Mouse (Mus musculus) spleen, embryonic (tissue): ENCODE measurements at regions not wholly inside any gene's neighbourhood (a gene's known extent, or its start where the extent isn't known, plus 50 kb on each side); places are given as distances from the start of the nearest gene placed in this dataset.

Source experiments
- CTCF ChIA-PET: fragments of 350-600 bp; sonication (Branson Sonifier 250); formaldehyde crosslinking; loops from one replicate; lab custom pipeline; 2022; lab: Charles Lee

DNA sequence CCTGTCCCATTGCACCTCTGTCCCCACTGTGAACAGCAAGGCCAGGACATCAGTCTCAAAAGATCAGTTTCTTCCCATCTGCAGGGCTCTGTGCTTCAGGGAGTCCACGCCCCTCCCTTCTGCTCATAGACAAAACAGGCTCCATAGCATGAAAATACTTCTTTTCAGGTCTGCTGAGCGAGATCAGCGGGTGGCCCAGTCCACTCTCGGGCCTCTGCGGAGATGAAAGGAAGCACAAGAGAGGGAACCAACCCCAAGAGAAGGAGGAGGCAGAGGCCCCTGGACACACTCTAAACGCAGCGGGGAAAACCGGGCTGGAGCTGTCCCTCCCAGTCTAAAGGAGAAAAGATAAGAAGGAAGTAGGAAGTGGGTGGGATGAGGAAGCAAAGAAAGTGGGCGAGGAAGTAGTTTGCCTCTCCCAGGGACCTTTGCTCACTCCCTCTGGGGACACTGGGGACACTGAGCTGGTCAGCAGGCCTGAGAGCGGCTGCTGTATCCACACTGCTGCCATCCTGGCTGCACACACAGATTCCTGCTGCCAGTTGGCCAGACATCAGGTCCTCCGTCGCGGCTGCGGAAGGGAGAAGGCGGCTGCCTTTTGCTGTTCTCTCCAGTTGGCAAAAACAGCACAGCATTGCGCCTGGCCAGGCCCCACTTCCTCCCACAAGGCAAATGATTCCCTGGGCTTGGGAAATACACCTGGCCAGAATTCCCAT lies 143.5 kb downstream of the Rybp start:
- CTCF ChIA-PET: no interaction called here

GRCm38 (mm10) chr6:100141225-100141624 lies 146.1 kb downstream of the Rybp start:
- CTCF ChIA-PET: no interaction called here

DNA sequence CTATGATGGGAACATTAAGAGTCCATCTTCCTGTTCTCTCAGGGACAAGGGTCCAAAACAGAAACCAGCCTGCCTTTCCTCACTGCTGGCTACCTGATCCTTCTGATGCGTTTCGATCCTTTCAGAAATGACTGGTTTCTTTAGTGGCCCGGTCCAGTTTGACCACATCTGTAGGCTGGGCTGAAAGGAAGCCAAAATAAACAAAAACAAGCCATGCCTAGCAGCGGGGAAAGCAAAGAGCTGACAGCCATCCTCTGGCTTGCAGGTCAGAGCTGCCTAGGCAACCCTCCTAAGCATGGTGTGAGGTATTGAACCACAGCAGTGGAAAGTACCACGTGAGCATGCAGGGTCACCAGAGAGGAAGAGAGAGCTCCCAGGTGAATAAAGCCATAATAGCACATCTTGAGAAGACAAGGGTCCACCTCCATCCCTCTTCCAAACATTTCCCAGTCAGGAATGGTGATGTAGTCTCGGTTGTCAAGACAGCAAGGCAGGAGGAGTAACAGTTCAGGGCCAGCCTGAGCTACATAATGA lies 146.6 kb downstream of the Rybp start:
- CTCF ChIA-PET: no interaction called here

DNA sequence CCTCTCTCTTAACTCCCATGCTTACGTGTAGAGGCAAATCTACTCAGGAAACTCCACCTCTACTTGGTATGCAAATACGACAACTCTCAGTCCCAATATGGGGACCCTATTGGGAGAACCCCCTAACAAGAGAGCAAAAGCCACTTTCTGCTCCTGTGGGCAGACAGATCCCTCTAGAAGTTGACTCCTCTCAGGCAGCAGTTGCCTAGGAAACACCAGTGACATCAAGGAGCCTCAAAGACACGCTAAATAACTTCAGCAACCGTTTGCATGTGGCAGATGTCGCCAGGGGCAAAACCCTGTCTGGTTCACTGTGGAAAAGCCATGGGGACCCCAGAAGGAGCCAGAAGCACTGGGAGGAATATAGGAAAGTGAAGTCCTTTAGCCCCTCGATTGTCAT lies 147.5 kb downstream of the Rybp start:
- CTCF ChIA-PET: no interaction called here

DNA sequence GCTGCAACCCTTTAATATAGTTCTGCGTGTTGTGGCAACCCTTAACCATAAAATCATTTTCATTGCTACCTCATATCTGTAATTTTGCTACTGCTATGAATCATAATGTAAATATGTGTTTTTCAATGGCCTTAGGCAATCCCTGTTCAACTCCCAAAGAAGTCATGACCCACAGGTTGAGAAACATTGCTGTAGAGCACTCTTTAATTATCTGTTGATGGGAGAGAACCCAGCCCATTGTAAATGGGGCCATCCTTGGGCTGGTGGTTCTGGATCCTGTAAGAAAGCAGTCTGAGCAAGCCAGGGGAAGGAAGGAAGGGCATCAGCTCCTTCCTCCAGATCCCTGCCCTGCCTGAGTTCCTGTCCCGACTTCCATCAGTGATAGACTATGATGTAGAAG lies 148.6 kb downstream of the Rybp start:
- CTCF ChIA-PET: no interaction called here

- CTCF ChIA-PET: no interaction called here
These were observed 152.1 kb downstream of the Rybp start for GRCm38 (mm10) chr6:100135177-100135576.

DNA sequence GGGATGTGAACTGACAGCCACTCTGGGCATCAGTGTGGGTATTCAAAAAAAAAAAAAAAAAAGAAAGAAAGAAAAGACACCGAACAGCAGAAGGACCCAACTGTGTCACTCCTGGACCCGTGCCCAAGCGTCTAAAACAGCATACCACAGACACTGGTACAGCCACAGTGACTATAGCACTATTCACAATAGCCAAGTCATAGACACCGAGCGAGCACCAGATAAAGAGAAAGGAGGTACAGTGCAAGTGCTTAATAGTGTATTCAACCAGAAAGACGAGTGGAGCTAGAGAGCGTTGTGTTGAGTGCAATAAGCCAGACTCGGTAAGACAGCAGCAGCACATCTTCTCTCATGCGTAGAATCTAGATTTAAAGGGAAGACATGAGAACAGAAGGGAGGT lies 153.3 kb downstream of the Rybp start:
- CTCF ChIA-PET: no interaction called here

- CTCF ChIA-PET: no interaction called here
These were observed 154.2 kb downstream of the Rybp start for GRCm38 (mm10) chr6:100132916-100133600.

GRCm38 (mm10) chr6:100127221-100128143 lies 159.8 kb downstream of the Rybp start:
- CTCF ChIA-PET: no interaction called here

DNA sequence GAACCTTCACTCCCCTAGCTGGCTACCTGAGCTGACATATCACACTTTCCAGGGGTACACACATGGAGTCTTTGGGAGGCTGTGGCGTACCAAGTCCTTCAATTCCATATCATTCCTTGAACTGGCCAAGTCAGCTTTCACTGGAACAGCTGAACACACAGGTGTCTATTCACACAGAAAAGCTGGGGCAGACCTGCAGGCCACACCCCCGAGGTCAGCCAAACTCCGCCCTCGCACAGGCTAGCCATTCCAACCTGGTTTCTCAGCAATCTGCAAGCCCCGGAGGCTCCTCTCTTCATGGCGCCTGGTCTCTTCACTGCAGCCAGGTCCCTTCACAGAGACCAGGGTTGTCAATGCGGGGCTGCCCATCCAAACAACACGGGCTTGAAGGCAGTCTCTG lies 160.5 kb downstream of the Rybp start:
- CTCF ChIA-PET: no interaction called here

GRCm38 (mm10) chr6:100126326-100126725 lies 161.0 kb downstream of the Rybp start:
- CTCF ChIA-PET: no interaction called here

DNA sequence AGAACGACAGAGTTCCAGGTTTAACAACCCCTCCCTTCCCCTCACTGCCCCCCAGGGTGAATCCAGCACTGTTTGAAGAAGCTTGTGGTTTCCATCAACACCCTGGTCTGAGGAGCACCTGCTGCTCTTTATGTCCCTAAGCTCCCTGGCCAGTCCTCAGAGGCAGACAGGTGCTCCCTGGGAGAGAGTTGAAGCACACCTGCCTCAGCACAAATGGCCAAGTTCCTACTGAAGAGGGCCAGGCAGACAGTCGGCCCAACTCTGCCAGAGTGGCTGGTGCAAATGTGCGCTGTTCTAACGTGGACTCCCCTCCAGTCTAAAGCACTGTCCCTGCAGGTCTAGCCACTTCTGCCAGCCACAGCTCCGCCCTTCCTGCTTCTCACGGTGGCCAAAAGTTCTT lies 166.0 kb downstream of the Rybp start:
- CTCF ChIA-PET: no interaction called here

DNA sequence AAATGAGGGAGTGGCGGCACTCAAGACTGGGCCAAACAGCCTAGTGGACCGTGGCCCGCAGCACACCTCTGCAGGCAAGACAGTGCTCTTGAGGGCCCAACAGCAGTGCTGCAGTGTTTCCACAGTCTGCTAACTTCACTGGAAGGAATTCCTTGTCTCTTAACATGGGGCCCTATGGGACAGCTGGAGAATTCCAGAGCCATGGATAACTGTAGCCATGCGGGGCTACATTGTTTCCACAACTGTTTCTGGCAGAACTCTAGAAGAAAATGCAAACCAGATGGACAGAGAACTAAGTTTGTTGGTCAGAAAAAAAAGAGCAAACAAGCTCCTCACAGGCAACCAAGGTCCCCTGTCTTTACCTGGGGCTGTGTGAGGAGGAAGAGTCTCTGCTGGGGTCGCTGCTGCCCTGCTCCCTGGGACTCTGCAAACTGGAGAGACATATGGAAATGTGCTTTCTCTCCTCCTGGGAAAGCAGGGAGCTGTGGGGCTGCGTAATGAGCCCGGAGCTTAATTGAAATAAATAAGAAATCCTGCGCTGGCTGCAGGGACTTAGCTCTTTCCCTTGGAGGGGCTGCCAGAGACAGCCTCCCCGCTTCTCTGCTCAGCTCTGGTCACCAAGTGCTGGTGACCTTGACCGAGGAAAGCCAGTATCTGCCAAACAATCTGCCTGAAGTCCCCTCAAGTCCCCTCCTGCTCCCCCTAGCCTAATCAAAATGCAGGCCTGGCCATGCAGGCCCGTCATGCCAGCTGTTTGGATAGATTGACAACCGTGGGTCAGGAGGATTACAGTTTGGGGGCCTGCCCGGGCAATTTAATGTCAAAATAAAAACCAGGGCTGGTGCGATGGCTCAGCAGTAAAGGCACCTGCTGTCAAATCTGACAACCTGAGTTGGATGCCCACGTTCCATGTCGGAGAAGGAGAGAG lies 167.0 kb downstream of the Rybp start:
- CTCF ChIA-PET: no interaction called here

DNA sequence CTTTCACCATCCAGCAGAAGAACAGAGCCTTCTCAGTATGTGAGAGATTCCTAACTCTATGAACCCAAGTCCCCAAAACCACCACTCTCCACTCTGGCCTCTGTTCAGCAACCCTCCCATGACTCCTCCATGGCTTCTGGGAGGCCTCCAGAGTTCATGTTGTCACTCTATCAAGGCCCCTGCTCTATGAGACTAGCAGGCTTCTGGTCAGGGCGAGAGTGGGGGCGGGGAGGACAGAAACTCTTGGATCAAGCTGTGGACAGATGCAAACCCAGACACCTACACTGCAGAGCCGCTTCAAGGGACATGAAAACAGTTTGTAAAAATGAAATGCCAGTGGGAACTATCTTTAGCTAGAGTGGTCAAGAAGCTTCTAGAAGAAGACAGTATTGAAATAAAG lies 170.2 kb downstream of the Rybp start:
- CTCF ChIA-PET: no interaction called here

DNA sequence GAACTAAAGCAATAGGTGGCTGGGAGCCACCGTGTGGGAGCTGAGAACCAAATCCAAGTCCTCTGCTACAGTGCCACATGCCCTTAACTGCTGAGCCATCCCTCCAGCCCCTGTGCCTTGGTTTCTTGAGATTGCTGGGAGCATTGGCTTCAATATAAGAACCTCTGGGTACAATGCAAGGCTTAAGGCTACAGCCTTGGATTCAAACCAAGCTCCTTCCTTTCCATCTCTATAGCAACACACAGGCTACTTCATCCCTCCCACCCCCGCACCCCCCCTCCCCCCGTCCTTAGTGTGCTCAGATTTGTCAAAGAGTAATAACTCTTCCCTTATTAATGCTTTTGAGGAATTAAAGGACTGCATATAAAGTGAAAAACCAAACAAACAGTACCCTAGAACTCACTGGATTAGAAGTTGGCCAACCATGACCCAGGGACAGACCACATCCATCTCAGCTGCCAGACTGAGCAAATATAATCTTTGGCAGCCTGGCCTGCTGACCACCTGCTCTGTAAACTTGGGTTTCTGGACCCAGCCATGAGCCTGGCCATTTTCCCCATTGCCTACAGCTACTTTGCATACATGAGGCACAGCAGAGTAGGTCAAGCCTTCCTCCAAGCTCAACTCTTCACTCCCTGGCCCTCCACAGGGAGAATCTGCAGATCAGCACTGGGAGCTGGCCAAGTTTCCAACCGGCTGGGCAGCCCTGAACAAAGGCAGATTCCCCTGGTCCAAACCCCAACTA lies 173.7 kb downstream of the Rybp start:
- CTCF ChIA-PET: no interaction called here

- CTCF ChIA-PET: no interaction called here
These were observed 176.2 kb downstream of the Rybp start for GRCm38 (mm10) chr6:100110981-100111660.

GRCm38 (mm10) chr6:100109979-100110378 lies 177.3 kb downstream of the Rybp start:
- CTCF ChIA-PET: no interaction called here

DNA sequence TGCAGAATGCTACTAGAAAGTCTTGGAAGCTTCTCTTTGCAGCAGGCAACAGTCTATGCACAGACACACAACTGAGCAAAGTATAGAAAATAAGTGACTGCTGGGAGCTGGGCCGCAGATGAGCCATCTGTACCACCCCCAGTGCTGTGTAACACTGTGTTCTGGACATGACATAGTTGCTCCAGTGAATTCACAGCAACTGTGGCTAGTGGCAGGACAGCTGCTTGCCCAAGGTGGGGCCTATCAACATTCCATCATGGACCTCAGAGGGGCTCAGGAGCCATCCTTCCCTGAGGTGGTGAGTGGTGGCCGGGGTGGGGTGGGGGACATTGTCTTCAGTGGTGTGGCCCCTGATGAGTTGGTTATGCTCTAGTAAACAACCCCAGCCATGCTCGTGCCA lies 177.9 kb downstream of the Rybp start:
- CTCF ChIA-PET: no interaction called here

- CTCF ChIA-PET: no interaction called here
These were observed 179.8 kb downstream of the Rybp start for GRCm38 (mm10) chr6:100107508-100107907.

DNA sequence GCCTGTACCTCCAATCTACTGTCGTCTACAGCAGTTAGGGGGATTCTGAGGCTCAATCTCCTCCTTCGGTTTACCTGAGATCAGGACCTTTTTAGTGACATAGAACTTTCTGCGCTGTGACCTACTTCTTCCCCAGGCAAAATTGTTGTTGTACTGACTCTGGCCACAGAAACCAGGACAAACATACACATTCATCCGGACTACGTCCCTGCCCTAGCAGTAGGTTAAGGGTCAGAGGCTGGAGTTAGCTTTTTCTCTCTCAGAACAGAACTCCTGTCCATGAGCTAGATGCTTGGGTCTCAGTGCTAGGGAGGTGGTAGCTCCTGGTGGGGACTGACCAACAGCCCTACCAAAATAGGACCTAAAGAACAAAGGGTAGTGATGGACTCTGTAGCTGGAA lies 180.2 kb downstream of the Rybp start:
- CTCF ChIA-PET: no interaction called here
